Mouse (Mus musculus) lung, postnatal 14 days (tissue): ENCODE measurements at regions not wholly inside any gene's neighbourhood (a gene's known extent, or its start where the extent isn't known, plus 50 kb on each side); places are given as distances from the start of the nearest gene placed in this dataset.
A peak's percentile ranks its signal among the peaks of the same experiment; 100 is the strongest.

Experiments used
- DNase-seq: peaks from one replicate; pipeline ENCODE4 v3.0.0; 2021

DNA sequence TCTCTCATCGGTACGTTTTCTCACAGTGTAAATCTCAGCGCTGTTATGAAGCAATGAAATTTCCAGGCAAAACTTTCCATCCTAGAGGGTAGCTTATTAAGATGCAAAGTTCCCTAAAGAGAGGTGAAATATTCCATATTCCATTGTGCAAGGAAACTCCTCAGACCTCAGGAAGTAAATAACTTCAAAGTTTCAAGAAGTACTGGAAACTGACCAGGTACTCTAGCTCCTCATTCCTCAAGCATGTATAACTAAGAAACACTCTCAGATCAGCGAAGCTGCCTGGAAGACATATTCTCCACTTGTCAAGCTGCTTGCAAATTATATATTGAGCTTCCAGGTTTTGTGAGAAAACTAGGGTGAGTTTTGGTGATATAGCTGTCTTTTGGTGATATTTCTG lies 279.8 kb upstream of the Mad2l1 start:
- DNase-seq = no peak

DNA sequence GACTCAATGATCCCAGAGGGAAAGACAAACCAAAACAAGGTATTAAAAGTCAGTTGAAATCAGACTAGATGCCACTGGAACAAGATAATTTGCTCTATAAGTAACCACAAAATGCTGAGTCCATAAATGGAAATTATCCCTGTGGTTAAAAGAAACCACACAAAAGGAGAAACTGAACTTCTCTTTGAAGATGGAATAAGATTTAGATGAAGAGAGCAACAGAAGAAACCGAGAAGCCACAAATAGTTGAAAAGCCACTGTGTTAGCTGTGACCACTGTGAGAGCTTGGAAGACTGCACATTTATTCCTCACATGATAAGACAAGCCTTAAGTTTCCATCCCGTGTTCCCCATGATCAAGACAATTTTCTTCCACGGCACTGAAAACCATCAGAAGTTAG lies 271.8 kb upstream of the Mad2l1 start:
- DNase-seq = no peak

GRCm38 (mm10) chr6:66263918-66264317 lies 271.3 kb upstream of the Mad2l1 start:
- no peak for DNase-seq

DNA sequence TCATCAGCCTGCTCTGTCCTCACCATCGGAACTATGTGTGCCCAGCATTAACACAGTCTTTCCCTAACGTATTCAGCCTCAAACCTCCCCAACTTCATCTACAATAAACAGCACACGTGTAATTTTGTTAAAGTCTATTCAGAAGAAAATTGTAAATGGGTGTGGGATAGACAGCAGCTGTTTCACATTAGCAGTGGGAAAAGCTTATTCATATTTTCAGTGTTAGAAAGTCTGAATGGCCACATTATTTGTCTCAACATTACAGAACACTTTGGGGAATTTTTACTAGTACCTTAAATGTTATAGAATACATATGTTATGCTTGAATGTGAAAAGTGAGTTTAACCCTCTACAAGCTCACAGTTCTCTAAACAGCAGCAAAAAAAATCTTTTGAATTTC lies 266.8 kb upstream of the Mad2l1 start:
- DNase-seq = no peak

DNA sequence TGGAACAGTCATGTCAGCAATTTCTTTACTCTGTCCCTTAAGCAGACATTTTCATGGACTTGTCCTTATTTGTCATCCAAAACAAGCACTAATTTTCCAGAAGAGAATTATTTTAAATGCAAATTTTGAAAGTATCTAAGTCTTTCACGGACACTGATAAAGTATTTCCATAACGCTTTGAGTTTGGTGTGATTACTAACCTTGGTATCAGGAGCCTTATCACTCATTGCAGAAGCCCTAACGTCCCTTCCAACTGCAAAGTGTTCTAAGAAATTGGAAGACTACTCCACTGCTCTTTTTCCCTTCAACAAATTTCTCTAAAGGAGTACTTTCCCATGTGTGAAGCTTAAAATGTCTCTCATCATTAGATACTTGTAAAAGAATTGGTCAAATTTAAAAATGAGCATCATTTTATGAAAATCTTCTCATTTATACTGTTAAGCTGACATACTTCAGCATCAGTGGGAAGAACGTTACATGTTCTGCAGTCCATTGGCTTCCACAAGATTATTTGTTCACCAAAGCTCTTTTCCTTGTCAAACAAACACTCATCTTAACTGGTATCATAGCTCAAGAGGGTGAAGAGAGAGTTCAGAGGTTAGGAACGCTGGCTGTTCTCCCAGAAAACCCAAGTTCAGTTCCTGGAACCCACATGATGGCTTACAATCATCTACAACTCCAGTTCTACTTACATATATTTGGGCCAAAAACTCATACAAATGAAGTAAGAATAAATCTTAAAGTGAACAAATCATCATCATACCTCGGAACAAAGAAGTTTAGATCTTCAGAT lies 263.6 kb upstream of the Mad2l1 start:
- DNase-seq = peak; percentile 79

GRCm38 (mm10) chr6:66272216-66272615 lies 263.0 kb upstream of the Mad2l1 start:
- DNase-seq = no peak

GRCm38 (mm10) chr6:66274737-66275136 lies 260.5 kb upstream of the Mad2l1 start:
- no peak for DNase-seq

- DNase-seq = no peak
These were observed 254.5 kb upstream of the Mad2l1 start for GRCm38 (mm10) chr6:66280701-66281100.

- no peak for DNase-seq
These were observed 252.5 kb upstream of the Mad2l1 start for GRCm38 (mm10) chr6:66282566-66283115.

GRCm38 (mm10) chr6:66283521-66283920 lies 251.7 kb upstream of the Mad2l1 start:
- no peak for DNase-seq

DNA sequence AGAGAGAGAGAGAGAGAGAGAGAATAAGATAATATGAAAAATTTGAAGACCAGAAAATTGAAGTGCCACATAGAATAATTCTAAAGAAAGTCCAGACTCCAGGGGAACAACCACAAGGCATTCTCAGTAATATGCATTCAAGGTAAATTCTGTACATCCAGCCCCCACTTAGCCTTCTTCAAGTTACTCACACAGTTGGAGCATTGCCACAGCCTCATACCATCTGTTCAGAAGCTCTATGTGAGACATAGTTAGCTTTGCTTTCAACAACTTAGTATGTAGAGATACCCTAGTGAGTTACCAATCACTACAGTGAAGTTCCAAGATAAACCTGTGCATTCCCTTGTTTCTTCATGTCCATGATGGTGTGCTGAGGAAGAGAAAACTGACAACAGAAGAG lies 247.6 kb upstream of the Mad2l1 start:
- DNase-seq = no peak

GRCm38 (mm10) chr6:66289196-66289595 lies 246.0 kb upstream of the Mad2l1 start:
- DNase-seq = no peak

GRCm38 (mm10) chr6:66291576-66291975 lies 243.6 kb upstream of the Mad2l1 start:
- DNase-seq = no peak

- no peak for DNase-seq
These were observed 237.1 kb upstream of the Mad2l1 start for GRCm38 (mm10) chr6:66298056-66298455.

GRCm38 (mm10) chr6:66300189-66300588 lies 235.0 kb upstream of the Mad2l1 start:
- DNase-seq = no peak

GRCm38 (mm10) chr6:66344848-66345247 lies 190.3 kb upstream of the Mad2l1 start:
- no peak for DNase-seq

DNA sequence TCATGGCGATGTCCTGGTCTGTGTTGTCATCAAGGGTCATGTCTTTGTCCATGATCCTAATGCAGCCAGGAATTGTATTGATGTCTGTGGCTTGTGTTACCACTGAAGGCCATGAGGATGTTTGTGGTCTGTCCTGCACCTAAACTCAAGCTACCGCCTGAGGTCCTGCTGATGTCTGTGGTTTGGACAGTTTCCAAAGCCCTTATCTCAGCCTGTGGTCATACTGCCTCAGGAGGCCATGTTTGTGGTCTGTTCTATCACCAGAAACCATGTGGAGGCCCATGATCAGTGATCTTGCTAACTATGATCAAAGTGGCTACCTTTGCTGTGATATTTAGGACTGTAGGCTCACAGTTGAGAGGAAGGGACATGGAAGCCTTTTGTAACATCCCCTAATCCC lies 187.8 kb upstream of the Mad2l1 start:
- DNase-seq = no peak

DNA sequence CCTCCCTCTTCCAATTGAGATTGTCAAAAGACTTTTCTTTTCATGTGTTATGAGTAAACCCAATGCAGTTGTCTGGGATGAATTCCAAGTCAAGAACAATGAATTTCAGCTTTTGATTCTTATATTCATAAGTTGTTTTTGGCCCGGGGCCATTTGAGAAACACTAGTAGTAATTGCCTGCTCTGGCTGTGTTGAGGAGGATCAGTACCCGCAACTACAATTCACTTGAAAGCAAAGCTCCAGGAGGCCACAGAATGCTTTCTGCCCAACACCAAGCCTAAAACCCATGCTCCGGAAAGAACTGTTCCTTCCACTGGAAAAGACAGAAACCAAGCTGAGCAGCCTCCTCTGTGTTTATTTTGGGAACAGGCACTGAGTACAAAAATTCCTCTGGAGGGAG lies 174.1 kb upstream of the Mad2l1 start:
- DNase-seq = no peak

- DNase-seq = peak; percentile 22
These were observed 167.9 kb upstream of the Mad2l1 start for GRCm38 (mm10) chr6:66367263-66367662.

DNA sequence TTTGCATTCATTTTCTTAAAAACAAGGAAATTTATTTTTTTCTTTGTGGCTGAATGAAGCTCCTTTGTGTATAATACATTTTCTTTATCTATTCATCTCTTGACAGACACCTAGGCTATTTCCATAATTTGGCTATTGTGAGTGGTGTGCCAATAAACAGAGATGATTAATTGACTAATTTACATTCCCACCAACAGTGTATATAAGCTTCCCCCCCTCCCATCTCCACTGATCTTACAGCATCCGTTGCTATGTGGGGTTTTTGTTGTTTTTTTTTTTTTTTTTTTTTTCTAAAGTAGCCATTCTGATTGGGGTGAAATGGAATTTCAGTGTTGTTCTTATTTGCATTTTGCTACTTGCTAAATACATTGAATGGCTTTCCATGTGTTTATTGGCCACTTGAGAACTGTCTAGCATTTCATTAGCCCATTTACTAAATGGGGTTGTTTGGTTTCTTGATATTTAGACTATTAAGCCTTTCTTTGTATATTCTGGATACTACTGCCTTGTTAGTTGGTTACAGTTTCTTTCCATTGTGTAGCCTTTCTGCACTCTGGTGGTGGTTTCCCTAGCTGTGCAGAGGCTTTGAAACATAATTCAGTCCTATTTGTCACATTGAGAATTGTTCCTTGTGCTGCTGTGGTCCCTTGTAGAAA lies 153.8 kb upstream of the Mad2l1 start:
- no peak for DNase-seq

GRCm38 (mm10) chr6:66382347-66383010 lies 152.7 kb upstream of the Mad2l1 start:
- no peak for DNase-seq

DNA sequence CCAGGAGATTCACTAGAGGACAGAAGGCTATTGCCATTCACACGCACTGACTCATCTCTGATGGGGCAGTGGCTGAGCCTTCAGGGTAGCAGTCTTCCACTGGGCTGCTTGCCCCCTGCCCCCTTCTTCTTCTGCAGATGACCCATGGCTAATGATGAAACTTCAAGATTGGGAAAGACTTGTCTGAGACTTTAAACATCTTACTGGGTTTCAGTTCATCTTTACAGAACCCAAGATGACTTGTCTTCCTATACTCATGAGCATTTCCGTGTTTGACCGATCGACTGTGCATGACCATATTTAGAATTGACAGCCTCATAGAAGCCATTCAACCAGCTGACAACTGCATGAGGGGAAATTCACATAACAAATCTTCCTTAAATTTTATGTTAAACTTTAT lies 140.0 kb upstream of the Mad2l1 start:
- no peak for DNase-seq

- DNase-seq = no peak
These were observed 137.8 kb upstream of the Mad2l1 start for GRCm38 (mm10) chr6:66397411-66397810.

DNA sequence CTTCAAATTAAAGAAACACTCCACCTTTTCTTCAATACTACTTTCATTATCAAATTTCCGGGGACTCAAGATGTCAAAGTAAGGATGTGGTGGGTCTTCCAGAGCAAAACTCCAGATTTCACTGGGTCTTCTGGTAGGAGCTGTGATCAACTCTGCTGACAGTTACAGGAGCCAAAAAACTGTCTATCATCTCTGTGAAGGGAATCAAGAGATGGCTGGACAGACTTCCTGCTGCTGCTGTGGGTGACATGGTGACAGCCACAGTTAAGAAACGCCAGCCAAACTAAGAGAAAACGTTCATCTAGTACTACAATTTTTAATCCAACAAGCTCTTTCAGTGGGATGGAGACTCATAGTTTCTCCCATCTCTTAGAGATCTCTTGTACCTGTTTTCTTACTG lies 136.5 kb upstream of the Mad2l1 start:
- DNase-seq = no peak
